Mouse (Mus musculus): Measurements from ENCODE around the gene C2. TPM values are rescaled to one million over a fixed set of nuclear protein-coding genes. Genes with fewer than 3 reads are reported as not detected.
A peak's percentile ranks its signal among the peaks of the same experiment; 100 is the strongest.
"Not testable (repeated sequence)": the region's sequence is repeated elsewhere in the genome, so short reads cannot be mapped to it uniquely, and the experiment has no call there.

The C2 gene
- total and polyA plus RNA-seq, 2 experiments from 2014 or later: 5.4 to 5.5 TPM

DNA sequence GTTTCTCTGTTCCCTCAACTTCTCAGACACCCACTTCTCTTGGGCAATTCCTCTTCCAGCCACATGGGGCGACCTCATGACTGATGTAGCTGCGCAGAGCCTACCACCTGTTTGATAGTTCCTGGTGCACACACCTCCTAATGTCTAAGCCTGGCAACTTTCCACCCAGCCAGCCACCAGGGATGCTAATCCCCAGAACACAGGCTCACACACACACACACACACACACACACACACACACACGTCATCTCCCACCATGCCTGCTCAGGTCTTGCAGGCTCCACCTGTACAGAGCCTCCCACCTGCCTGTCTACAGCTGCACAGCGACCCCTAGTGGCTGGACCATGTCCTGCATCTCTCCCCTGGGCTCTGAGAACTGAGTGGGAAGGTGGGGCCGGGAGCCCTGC lies 13.9 kb upstream of the C2 start:
- H3K4me2 ChIP-seq (ENCODE audit: low read depth, low read length): no peak overlapping the region
- TF ChIP-seq CTCF (IDR thresholded peaks at IDR 0.05; ENCODE audit: low read depth): peak; percentile 94
- no peak overlapping the region for H3K9ac ChIP-seq (replicated peaks; ENCODE audit: low read length)
- no peaks in the 10 kb centered on the region for H3K27me3 ChIP-seq (ENCODE audit: insufficient read depth, low read length)
- 35% methylated on average over 5 of the region's 5 CpGs for WGBS
- peaks cover 67% of the 10 kb centered on the region for H3K36me3 ChIP-seq (ENCODE audit: insufficient read depth, low read length)
- no peak overlapping the region for H3K4me3 ChIP-seq (ENCODE audit: low read length)
- no peak overlapping the region for H3K27ac ChIP-seq
- no peaks in the 10 kb centered on the region for H3K9me3 ChIP-seq (ENCODE audit: low read length)
- H3K4me1 ChIP-seq (ENCODE audit: insufficient read depth, low read length): no peaks in the 10 kb centered on the region
- DNase-seq (ENCODE audit: low spot score) (peak; percentile 77), ATAC-seq (peak; percentile 77)

DNA sequence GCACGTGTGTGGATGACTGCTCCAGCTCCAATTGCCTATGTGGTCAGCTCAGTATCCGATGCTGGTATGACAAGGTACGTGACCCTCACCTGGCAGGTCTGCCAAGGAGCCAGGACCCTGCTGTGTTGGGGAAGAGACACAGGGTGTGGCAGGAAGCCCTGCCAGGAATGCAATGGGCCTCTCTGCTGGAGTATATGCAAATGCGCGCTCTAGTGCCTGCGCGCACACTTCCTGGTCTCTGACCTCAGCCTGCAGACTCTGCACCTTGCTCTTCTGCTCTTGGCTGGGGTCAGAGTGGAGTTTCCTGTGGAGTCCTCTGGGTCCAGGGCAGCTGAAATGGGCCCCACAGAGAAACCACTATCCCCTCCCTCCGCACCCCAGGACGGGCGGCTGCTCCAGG lies 12.9 kb upstream of the C2 start:
- Histone ChIP-seq H3K9me3 (ENCODE audit: low read length) (no peaks in the 10 kb centered on the region), H3K36me3 (ENCODE audit: insufficient read depth, low read length) (peaks cover 76% of the 10 kb centered on the region), H3K4me2 (ENCODE audit: low read depth, low read length) (no peak overlapping the region), H3K27ac (no peak overlapping the region), H3K27me3 (ENCODE audit: insufficient read depth, low read length) (no peaks in the 10 kb centered on the region), H3K4me3 (ENCODE audit: low read length) (no peak overlapping the region), H3K4me1 (ENCODE audit: insufficient read depth, low read length) (no peaks in the 10 kb centered on the region), H3K9ac (replicated peaks; ENCODE audit: low read length) (no peak overlapping the region)
- ATAC-seq: no peak
- WGBS: 85% methylated on average over 10 of the region's 10 CpGs
- no peak for TF ChIP-seq CTCF (IDR thresholded peaks at IDR 0.05; ENCODE audit: low read depth)
- no peak for DNase-seq (ENCODE audit: low spot score)

DNA sequence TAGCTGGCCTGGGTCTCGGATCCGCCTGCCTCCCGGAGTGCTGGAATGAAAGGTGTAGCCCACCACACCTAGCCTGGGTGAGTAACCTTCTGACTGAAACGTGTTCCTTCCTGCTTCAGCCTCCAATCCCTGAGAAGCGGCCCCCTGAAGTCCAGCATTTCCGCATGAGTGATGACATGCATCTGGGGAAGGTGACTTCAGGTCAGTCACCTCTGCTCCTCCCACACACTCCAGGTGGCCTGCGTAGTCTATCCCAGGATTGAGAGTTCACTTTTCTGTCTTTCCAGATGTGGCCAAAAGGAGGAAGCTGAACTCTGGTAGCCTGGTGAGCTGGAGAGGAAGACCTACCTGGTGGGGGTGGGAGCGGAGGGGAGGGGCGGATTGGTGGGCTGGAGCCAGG lies 4.8 kb upstream of the C2 start:
- no peaks in the 10 kb centered on the region for H3K4me1 ChIP-seq (ENCODE audit: insufficient read depth, low read length)
- no peak overlapping the region for H3K9ac ChIP-seq (replicated peaks; ENCODE audit: low read length)
- DNase-seq (ENCODE audit: low spot score): no peak
- H3K9me3 ChIP-seq (ENCODE audit: low read length): no peaks in the 10 kb centered on the region
- peaks cover 55% of the 10 kb centered on the region for H3K36me3 ChIP-seq (ENCODE audit: insufficient read depth, low read length)
- 90% methylated on average over 9 of the region's 9 CpGs for WGBS
- ATAC-seq: no peak
- no peak overlapping the region for H3K4me3 ChIP-seq (ENCODE audit: low read length)
- no peak for TF ChIP-seq CTCF (IDR thresholded peaks at IDR 0.05; ENCODE audit: low read depth)
- H3K27me3 ChIP-seq (ENCODE audit: insufficient read depth, low read length): no peaks in the 10 kb centered on the region
- H3K4me2 ChIP-seq (ENCODE audit: low read depth, low read length): no peak overlapping the region
- H3K27ac ChIP-seq: no peak overlapping the region

DNA sequence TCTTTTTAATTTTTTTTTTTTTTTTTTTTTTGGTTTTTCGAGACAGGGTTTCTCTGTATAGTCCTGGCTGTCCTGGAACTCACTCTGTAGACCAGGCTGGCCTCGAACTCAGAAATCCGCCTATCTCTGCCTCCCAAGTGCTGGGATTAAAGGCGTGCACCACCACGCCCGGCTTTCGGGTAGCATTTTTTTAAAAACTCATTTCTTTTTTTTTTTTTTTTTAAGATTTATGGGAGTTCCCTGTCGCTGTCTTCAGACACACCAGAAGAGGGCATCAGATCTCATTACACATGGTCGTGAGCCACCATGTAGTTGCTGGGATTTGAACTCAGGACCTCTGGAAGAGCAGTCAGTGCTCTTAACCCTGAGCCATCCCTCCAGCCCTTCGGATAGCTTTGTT lies 3.9 kb upstream of the C2 start:
- H3K4me2 ChIP-seq (ENCODE audit: low read depth, low read length); H3K27ac ChIP-seq: not testable (repeated sequence)

DNA sequence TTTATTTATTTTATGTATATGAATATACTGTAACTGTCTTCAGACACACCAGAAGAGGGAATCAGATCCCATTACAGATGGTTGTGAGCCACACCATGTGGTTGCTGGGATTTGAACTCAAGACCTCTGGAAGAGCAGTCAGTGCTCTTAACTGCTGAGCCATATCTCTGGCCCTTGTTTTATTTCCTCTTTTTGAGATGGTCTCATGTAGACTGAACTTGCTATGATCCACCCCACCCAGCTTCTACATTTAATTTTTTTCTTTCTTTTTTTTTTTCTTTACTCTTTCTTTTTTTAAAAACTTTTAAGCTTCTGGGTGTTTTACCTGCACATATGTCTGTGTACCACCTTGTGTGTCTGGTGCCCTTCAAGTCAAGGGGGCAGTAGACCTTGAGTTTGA lies 2.8 kb upstream of the C2 start:
- H3K27ac ChIP-seq; H3K4me2 ChIP-seq (ENCODE audit: low read depth, low read length); H3K4me1 ChIP-seq (ENCODE audit: insufficient read depth, low read length); H3K27me3 ChIP-seq (ENCODE audit: insufficient read depth, low read length); DNase-seq (ENCODE audit: low spot score); H3K4me3 ChIP-seq (ENCODE audit: low read length); ATAC-seq; H3K9me3 ChIP-seq (ENCODE audit: low read length); H3K9ac ChIP-seq (replicated peaks; ENCODE audit: low read length): not testable (repeated sequence)
- peaks cover 36% of the 10 kb centered on the region for H3K36me3 ChIP-seq (ENCODE audit: insufficient read depth, low read length)

More for the DNA sequence above, 3.9 kb upstream of the C2 start:
- not testable (repeated sequence) for ATAC-seq; H3K9ac ChIP-seq (replicated peaks; ENCODE audit: low read length); H3K27me3 ChIP-seq (ENCODE audit: insufficient read depth, low read length); H3K9me3 ChIP-seq (ENCODE audit: low read length); H3K4me1 ChIP-seq (ENCODE audit: insufficient read depth, low read length); H3K4me3 ChIP-seq (ENCODE audit: low read length); DNase-seq (ENCODE audit: low spot score)
- 93% methylated on average over 9 of the region's 10 CpGs for WGBS
- peaks cover 46% of the 10 kb centered on the region for H3K36me3 ChIP-seq (ENCODE audit: insufficient read depth, low read length)

DNA sequence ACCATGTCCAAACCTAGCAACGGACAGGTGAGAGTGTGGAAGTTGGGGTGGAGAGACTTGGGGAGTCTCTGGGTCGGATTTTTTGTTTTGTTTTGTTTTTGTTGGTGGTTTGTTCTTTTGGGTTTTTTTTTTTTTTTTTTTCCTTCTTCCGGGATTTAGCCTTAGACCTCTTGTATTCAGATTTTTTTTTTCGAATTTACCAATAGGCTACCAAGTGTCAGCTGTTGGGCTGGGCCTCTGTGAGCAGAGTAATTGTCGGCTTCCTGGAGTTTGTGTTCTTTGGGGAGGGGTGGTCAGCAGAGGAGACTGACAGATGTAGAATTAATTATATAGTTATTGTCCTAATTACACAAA lies 1.8 kb upstream of the C2 start:
- no peaks in the 10 kb centered on the region for H3K9me3 ChIP-seq (ENCODE audit: low read length)
- peak overlapping the region; percentile 92 for H3K27ac ChIP-seq
- H3K36me3 ChIP-seq (ENCODE audit: insufficient read depth, low read length): peaks cover 27% of the 10 kb centered on the region
- peak overlapping the region; percentile 93 for H3K9ac ChIP-seq (replicated peaks; ENCODE audit: low read length)
- TF ChIP-seq CTCF (IDR thresholded peaks at IDR 0.05; ENCODE audit: low read depth): no peak
- no peaks in the 10 kb centered on the region for H3K27me3 ChIP-seq (ENCODE audit: insufficient read depth, low read length)
- peaks cover 15% of the 10 kb centered on the region; the same call in 1 of the 2 replicates for H3K4me1 ChIP-seq (ENCODE audit: insufficient read depth, low read length)
- DNase-seq (ENCODE audit: low spot score) (no peak), ATAC-seq (no peak)
- H3K4me2 ChIP-seq (ENCODE audit: low read depth, low read length): peak overlapping the region; percentile 94
- whole genome bisulfite sequencing: 3% methylated on average over 5 of the region's 5 CpGs
- H3K4me3 ChIP-seq (ENCODE audit: low read length): peak overlapping the region; percentile 88

DNA sequence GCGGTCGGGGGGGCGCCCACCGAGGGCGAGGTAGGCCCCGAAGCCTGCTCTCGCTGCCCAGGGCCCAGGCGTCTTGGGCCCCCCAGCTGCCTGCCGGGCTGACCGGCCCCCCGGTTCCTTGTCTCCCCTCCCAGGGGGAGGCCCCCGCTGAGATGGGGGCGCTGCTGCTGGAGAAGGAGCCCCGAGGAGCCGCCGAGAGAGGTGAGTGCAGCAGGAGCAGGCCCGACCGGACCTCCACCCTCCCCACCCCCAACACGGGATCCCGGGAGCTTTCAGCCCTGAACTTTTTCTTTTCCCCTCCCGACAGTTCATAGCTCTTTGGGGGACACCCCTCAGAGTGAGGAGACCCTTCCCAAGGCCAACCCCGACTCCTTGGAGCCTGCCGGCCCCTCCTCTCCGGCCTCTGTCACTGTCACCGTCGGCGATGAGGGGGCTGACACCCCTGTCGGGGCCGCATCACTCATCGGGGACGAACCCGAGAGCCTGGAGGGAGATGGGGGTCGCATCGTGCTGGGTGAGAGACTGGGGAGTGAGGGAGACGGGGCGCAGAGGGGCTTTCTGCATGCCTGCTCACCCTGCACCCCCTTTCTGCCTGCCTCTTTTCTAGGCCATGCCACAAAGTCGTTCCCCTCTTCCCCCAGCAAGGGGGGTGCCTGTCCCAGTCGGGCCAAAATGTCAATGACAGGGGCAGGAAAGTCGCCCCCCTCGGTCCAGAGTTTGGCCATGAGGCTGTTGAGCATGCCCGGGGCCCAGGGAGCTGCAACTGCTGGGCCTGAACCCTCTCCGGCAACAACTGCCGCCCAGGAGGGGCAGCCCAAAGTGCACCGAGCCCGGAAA lies 1.2 kb upstream of the C2 start:
- no peak for ATAC-seq
- WGBS: under 1% methylated on average over 38 of the region's 45 CpGs
- DNase-seq (ENCODE audit: low spot score): peak; percentile 28

More for the DNA sequence above, 1.2 kb upstream of the C2 start:
- Histone ChIP-seq H3K9me3 (ENCODE audit: low read length) (no peaks in the 10 kb centered on the region), H3K27me3 (ENCODE audit: insufficient read depth, low read length) (no peaks in the 10 kb centered on the region), H3K9ac (replicated peaks; ENCODE audit: low read length) (peak overlapping the region; percentile 93), H3K4me1 (ENCODE audit: insufficient read depth, low read length) (peaks cover 15% of the 10 kb centered on the region; the same call in 1 of the 2 replicates), H3K4me2 (ENCODE audit: low read depth, low read length) (peak overlapping the region; percentile 94), H3K4me3 (ENCODE audit: low read length) (peak overlapping the region; percentile 88), H3K36me3 (ENCODE audit: insufficient read depth, low read length) (peaks cover 21% of the 10 kb centered on the region), H3K27ac (peak overlapping the region; percentile 92)
- TF ChIP-seq CTCF (IDR thresholded peaks at IDR 0.05; ENCODE audit: low read depth): no peak

All from hindbrain, postnatal 0 days (tissue).